Mouse (Mus musculus) CD4-positive helper T cell, adult 2 months (primary cell): ENCODE data around the gene Gprc5a.

ENCODE experiments used
- DNase-seq: peaks from one replicate; pipeline ENCODE4 v3.0.0-alpha.2; 2012; ENCODE audit warnings: low read depth, missing footprints, low spot score

The Gprc5a gene

GRCm38 (mm10) chr6:135065236-135065957 is at the start of gene Gprc5a:
Gene Gprc5a (plus strand): TSS chr6:135065651.
- peak; percentile 78 for DNase-seq

GRCm38 (mm10) chr6:135017211-135017610 is 48.2 kb upstream of the Gprc5a start:
- DNase-seq = no peak

GRCm38 (mm10) chr6:135019564-135019963 is 45.9 kb upstream of the Gprc5a start:
- DNase-seq = no peak

- no peak for DNase-seq
Observed at GRCm38 (mm10) chr6:135021633-135022032, 43.8 kb upstream of the Gprc5a start.

GRCm38 (mm10) chr6:135023379-135023778 is 42.1 kb upstream of the Gprc5a start:
- DNase-seq = no peak

GRCm38 (mm10) chr6:135024781-135025420 is 40.5 kb upstream of the Gprc5a start:
- no peak for DNase-seq

GRCm38 (mm10) chr6:135026232-135026631 is 39.2 kb upstream of the Gprc5a start:
- peak; percentile 30 for DNase-seq

- DNase-seq = no peak
Observed at GRCm38 (mm10) chr6:135026755-135027154, 38.7 kb upstream of the Gprc5a start.

GRCm38 (mm10) chr6:135029246-135029645 is 36.2 kb upstream of the Gprc5a start:
- no peak for DNase-seq

GRCm38 (mm10) chr6:135038674-135039073 is 26.8 kb upstream of the Gprc5a start:
- DNase-seq = no peak

GRCm38 (mm10) chr6:135040275-135040871 is 25.1 kb upstream of the Gprc5a start:
- no peak for DNase-seq

- no peak for DNase-seq
Observed at GRCm38 (mm10) chr6:135041930-135042329, 23.5 kb upstream of the Gprc5a start.

GRCm38 (mm10) chr6:135047276-135047675 is 18.2 kb upstream of the Gprc5a start:
- no peak for DNase-seq

GRCm38 (mm10) chr6:135048509-135048908 is 16.9 kb upstream of the Gprc5a start:
- DNase-seq = no peak

- DNase-seq = no peak
Observed at GRCm38 (mm10) chr6:135048956-135049355, 16.5 kb upstream of the Gprc5a start.

- DNase-seq = no peak
Observed at GRCm38 (mm10) chr6:135053789-135054188, 11.7 kb upstream of the Gprc5a start.

GRCm38 (mm10) chr6:135055882-135056281 is 9.6 kb upstream of the Gprc5a start:
- DNase-seq = no peak

GRCm38 (mm10) chr6:135060728-135061127 is 4.7 kb upstream of the Gprc5a start:
- no peak for DNase-seq

GRCm38 (mm10) chr6:135064621-135065020 is 830 bp upstream of the Gprc5a start:
- no peak for DNase-seq

GRCm38 (mm10) chr6:135066795-135067445 is 1.5 kb downstream of the Gprc5a start:
- DNase-seq = no peak

- DNase-seq = no peak
Observed at GRCm38 (mm10) chr6:135068221-135068620, 2.8 kb downstream of the Gprc5a start.

- no peak for DNase-seq
Observed at GRCm38 (mm10) chr6:135069856-135070255, 4.4 kb downstream of the Gprc5a start.
